Mouse (Mus musculus) MEL (cell line): ENCODE measurements around the gene Tmtc2. TPM values are rescaled to one million over a fixed set of nuclear protein-coding genes. Genes with fewer than 3 reads are reported as not detected.

ENCODE experiments used
- DNase-seq: peaks from one replicate; pipeline ENCODE4 v3.0.0; 2011; ENCODE audit warnings: low read depth, low spot score
- H3K27ac ChIP-seq: 2 replicates; pipeline ENCODE4 v1.5.1; 2012; ENCODE audit warnings: low read depth, mild to moderate bottlenecking, control low read depth, low read length, moderate library complexity; ENCODE audit not compliant: control insufficient read depth
- H3K27me3 ChIP-seq, 2 experiments: fragments of 150-350 bp in 1 of 2; sonication (generic) in 1 of 2; 2 replicates each; pipeline ENCODE4 v1.6.1; 2012; ENCODE audit warnings: low read length in 2 of 2, mild to moderate bottlenecking in 2 of 2, improper control_type of control experiment in 1 of 2, moderate library complexity in 1 of 2; ENCODE audit not compliant: insufficient read depth in 2 of 2, control insufficient read depth in 1 of 2
- H3K36me3 ChIP-seq, 2 experiments: 2 replicates each; pipeline ENCODE4 v1.6.1; 2012 to 2014; ENCODE audit warnings: low read length in 2 of 2, improper control_type of control experiment in 1 of 2, inconsistent platforms in 1 of 2, mild to moderate bottlenecking in 1 of 2; ENCODE audit not compliant: insufficient read depth in 2 of 2, control insufficient read depth in 1 of 2
- H3K4me1 ChIP-seq, 2 experiments: fragments of 150-350 bp in 1 of 2; sonication (generic) in 1 of 2; 2 replicates each; pipeline ENCODE4 v1.6.1; 2012; ENCODE audit warnings: low read length in 2 of 2, improper control_type of control experiment in 1 of 2, mild to moderate bottlenecking in 1 of 2; ENCODE audit not compliant: insufficient read depth in 2 of 2, control insufficient read depth in 1 of 2
- H3K4me3 ChIP-seq, 2 experiments: fragments of 150-350 bp in 1 of 2; sonication (generic) in 1 of 2; 2 replicates each; pipeline ENCODE4 v1.5.1; 2012; ENCODE audit warnings: low read depth in 2 of 2, low read length in 2 of 2, mild to moderate bottlenecking in 2 of 2, moderate library complexity in 2 of 2, control low read depth in 1 of 2, improper control_type of control experiment in 1 of 2; ENCODE audit not compliant: control insufficient read depth in 1 of 2, insufficient read depth in 1 of 2
- H3K79me2 ChIP-seq: 2 replicates; pipeline ENCODE4 v1.6.1; 2012; ENCODE audit warnings: mild to moderate bottlenecking, low read length, moderate library complexity; ENCODE audit not compliant: control insufficient read depth, poor library complexity, insufficient read depth
- H3K9ac ChIP-seq: 2 replicates; pipeline ENCODE4 v1.6.1; 2012; ENCODE audit warnings: low read depth, mild to moderate bottlenecking, control low read depth, low read length, moderate library complexity; ENCODE audit not compliant: control insufficient read depth, poor library complexity, severe bottlenecking
- H3K9me3 ChIP-seq: fragments of 150-350 bp; sonication (generic); replicated peaks from 2 replicates; pipeline ENCODE4 v1.6.1; 2012; ENCODE audit warnings: mild to moderate bottlenecking, low read length, improper control_type of control experiment, moderate library complexity; ENCODE audit not compliant: insufficient read depth
- BHLHE40 ChIP-seq: IDR thresholded peaks from 2 replicates; pipeline ENCODE4 v1.6.1; 2012; ENCODE audit warnings: low read depth, mild to moderate bottlenecking, inconsistent platforms, low read length, improper control_type of control experiment, borderline replicate concordance
- CHD1 ChIP-seq: IDR thresholded peaks from 2 replicates; pipeline ENCODE4 v1.6.1; 2012; ENCODE audit warnings: low read depth, mild to moderate bottlenecking, inconsistent platforms, low read length, improper control_type of control experiment
- CHD2 ChIP-seq: IDR thresholded peaks from 2 replicates; pipeline ENCODE4 v1.6.1; 2011; ENCODE audit warnings: low read length, improper control_type of control experiment
- ELF1 ChIP-seq: IDR thresholded peaks from 2 replicates; pipeline ENCODE4 v1.6.1; 2014; ENCODE audit warnings: low read depth, mild to moderate bottlenecking, inconsistent platforms, low read length, improper control_type of control experiment, moderate library complexity
- EP300 ChIP-seq, 2 experiments: IDR thresholded peaks; 2 replicates each; pipeline ENCODE4 v1.6.1; 2011; ENCODE audit warnings: improper control_type of control experiment in 2 of 2, low read length in 2 of 2, low read depth in 1 of 2, mild to moderate bottlenecking in 1 of 2
- GABPA ChIP-seq: IDR thresholded peaks from 2 replicates; pipeline ENCODE4 v1.6.1; 2012; ENCODE audit warnings: low read depth, mild to moderate bottlenecking, inconsistent platforms, low read length, improper control_type of control experiment, moderate library complexity
- KAT2A ChIP-seq: conservative IDR thresholded peaks from 2 replicates; pipeline ENCODE4 v1.6.1; 2012; ENCODE audit warnings: low read depth, low read length, improper control_type of control experiment, inconsistent platforms
- MAFK ChIP-seq: IDR thresholded peaks from 2 replicates; pipeline ENCODE4 v1.6.1; 2011; ENCODE audit warnings: low read depth, mild to moderate bottlenecking, low read length, improper control_type of control experiment, borderline replicate concordance
- MEF2A ChIP-seq: IDR thresholded peaks from 2 replicates; pipeline ENCODE4 v1.6.1; 2014; ENCODE audit warnings: low read depth, mild to moderate bottlenecking, inconsistent platforms, low read length, improper control_type of control experiment; ENCODE audit not compliant: poor library complexity, insufficient replicate concordance, severe bottlenecking; ENCODE audit errors: extremely low read depth
- POLR2A ChIP-seq, 2 experiments: IDR thresholded peaks; 2 replicates each; pipeline ENCODE4 v1.6.1; 2011 to 2012; ENCODE audit warnings: low read length in 2 of 2, mild to moderate bottlenecking in 2 of 2, control low read depth in 1 of 2, improper control_type of control experiment in 1 of 2, low read depth in 1 of 2, moderate library complexity in 1 of 2; ENCODE audit not compliant: control insufficient read depth in 1 of 2, insufficient read depth in 1 of 2, poor library complexity in 1 of 2
- RAD21 ChIP-seq: IDR thresholded peaks from 2 replicates; pipeline ENCODE4 v1.6.1; 2011; ENCODE audit warnings: mild to moderate bottlenecking, low read depth, low read length, improper control_type of control experiment
- RCOR1 ChIP-seq: IDR thresholded peaks from 2 replicates; pipeline ENCODE4 v1.6.1; 2012; ENCODE audit warnings: low read depth, mild to moderate bottlenecking, inconsistent platforms, low read length, improper control_type of control experiment
- SIN3A ChIP-seq: IDR thresholded peaks from 2 replicates; pipeline ENCODE4 v1.6.1; 2012; ENCODE audit warnings: low read length, improper control_type of control experiment, inconsistent platforms
- TAL1 ChIP-seq: IDR thresholded peaks from 2 replicates; pipeline ENCODE4 v1.6.1; 2012; ENCODE audit warnings: mild to moderate bottlenecking, inconsistent platforms, low read length, moderate library complexity, mixed read lengths
- TBP ChIP-seq: IDR thresholded peaks from 2 replicates; pipeline ENCODE4 v1.8.0; 2011; ENCODE audit warnings: low read depth, low read length, improper control_type of control experiment
- USF2 ChIP-seq, 2 experiments: IDR thresholded peaks; 2 replicates each; pipeline ENCODE4 v1.6.1; 2011 to 2012; ENCODE audit warnings: improper control_type of control experiment in 2 of 2, low read length in 2 of 2, borderline replicate concordance in 1 of 2, inconsistent platforms in 1 of 2, low read depth in 1 of 2, mild to moderate bottlenecking in 1 of 2; ENCODE audit not compliant: insufficient read depth in 1 of 2
- ZC3H11A ChIP-seq: IDR thresholded peaks from 2 replicates; pipeline ENCODE4 v1.6.1; 2012; ENCODE audit warnings: low read depth, mild to moderate bottlenecking, inconsistent platforms, low read length, improper control_type of control experiment
- ZMIZ1 ChIP-seq: IDR thresholded peaks from 2 replicates; pipeline ENCODE4 v1.6.1; 2012; ENCODE audit warnings: low read depth, mild to moderate bottlenecking, inconsistent platforms, low read length, improper control_type of control experiment, moderate library complexity
- ZNF384 ChIP-seq: IDR thresholded peaks from 2 replicates; pipeline ENCODE4 v1.6.1; 2012; ENCODE audit warnings: low read depth, mild to moderate bottlenecking, inconsistent platforms, low read length, improper control_type of control experiment
- polyA plus RNA-seq, 2 experiments: library from polyadenylated mRNA; stranded (reverse) in 1 of 2; unstranded in 1 of 2; fragments of >175 nt in 1 of 2; fragments of >200 nt in 1 of 2; gene quantifications; 2 replicates each; pipeline versions ENCODE4 v1.2.1 to v1.2.4; 2012; ENCODE audit warnings: low replicate concordance in 2 of 2, low read depth in 1 of 2; ENCODE audit not compliant: insufficient read length in 2 of 2, insufficient read depth in 1 of 2, missing spikeins in 1 of 2
- total RNA-seq: library from RNA; depleted of rRNA; stranded (reverse); fragments of 300-350 nt; gene quantifications from 2 replicates; pipeline ENCODE4 v1.2.3, GENCODE M21; 2012

Gene Tmtc2
- total and polyA plus RNA-seq, 3 experiments, result not detected

DNA sequence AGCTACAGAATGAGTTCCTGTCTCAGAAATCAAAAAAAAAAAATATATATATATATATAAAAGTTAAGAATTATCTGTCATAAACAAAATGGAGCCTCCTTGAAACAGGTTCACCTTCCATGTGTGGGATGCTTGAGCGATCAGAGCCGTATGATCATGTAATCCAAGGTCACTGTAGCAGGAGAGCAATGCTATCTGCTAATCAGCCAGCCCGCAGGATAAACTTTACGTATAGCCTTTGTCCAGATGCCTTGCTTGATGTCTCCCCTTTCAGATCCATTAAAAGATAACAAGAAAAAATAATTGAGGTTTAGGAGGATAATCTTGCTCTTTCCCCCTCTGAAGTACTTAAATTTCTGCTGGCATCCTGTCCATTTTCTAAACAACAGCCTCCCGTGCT, 374.7 kb downstream of the Tmtc2 start:
- H3K4me3 ChIP-seq, result no peak overlapping the region
- H3K9ac ChIP-seq, result no peak overlapping the region
- no peaks in the 10 kb centered on the region for H3K36me3 ChIP-seq
- TF ChIP-seq BHLHE40, result no peak
- TF ChIP-seq POLR2A (IDR thresholded peaks at IDR 0.05; ENCODE audit: control insufficient read depth in 1 of 2, insufficient read depth in 1 of 2, low read depth in 1 of 2, low read length in 2 of 2, poor library complexity in 1 of 2), result no peak
- no peak for TF ChIP-seq TBP
- TF ChIP-seq RCOR1, result no peak
- TF ChIP-seq RAD21, result no peak
- no peaks in the 10 kb centered on the region for H3K4me1 ChIP-seq
- no peak for DNase-seq
- no peaks in the 10 kb centered on the region for H3K79me2 ChIP-seq
- H3K9me3 ChIP-seq, result no peaks in the 10 kb centered on the region
- no peaks in the 10 kb centered on the region for H3K27me3 ChIP-seq
- H3K27ac ChIP-seq, result no peak overlapping the region

DNA sequence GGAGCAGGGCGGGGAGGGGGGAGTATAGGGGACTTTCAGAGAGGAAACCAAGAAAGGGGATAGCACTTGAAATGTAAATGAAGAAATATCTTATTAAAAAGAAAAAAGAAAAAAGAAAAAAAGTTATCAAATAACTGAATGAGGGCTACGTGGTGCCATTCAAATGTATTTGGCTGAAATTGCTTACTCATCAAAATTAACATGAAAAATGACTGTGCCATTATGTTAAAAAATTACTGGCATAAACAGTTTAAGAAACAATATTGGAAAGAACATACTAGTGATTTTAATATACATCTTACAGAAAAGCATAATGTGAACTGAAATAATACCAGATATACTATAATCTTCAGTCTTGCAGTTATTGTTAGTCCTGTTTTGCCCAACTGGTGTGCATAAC, 378.9 kb downstream of the Tmtc2 start:
- no peak overlapping the region for H3K4me3 ChIP-seq
- H3K36me3 ChIP-seq, result no peaks in the 10 kb centered on the region
- DNase-seq, result no peak
- H3K9ac ChIP-seq, result no peak overlapping the region
- H3K79me2 ChIP-seq, result no peaks in the 10 kb centered on the region
- no peak overlapping the region for H3K27ac ChIP-seq
- H3K27me3 ChIP-seq, result no peaks in the 10 kb centered on the region
- no peaks in the 10 kb centered on the region for H3K4me1 ChIP-seq
- no peaks in the 10 kb centered on the region for H3K9me3 ChIP-seq
- TF ChIP-seq MEF2A, result no peak
- no peak for TF ChIP-seq ZC3H11A
- TF ChIP-seq CHD1, result no peak
- TF ChIP-seq ZMIZ1, result no peak
- no peak for TF ChIP-seq CHD2
- no peak for TF ChIP-seq EP300 (IDR thresholded peaks at IDR 0.05; ENCODE audit: low read depth in 1 of 2, low read length in 2 of 2)
- no peak for TF ChIP-seq ZNF384
- no peak for TF ChIP-seq SIN3A
- TF ChIP-seq KAT2A, result no peak
- TF ChIP-seq ELF1, result no peak
- TF ChIP-seq TAL1, result no peak
- no peak for TF ChIP-seq MAFK
- TF ChIP-seq USF2 (IDR thresholded peaks at IDR 0.05; ENCODE audit: borderline replicate concordance in 1 of 2, insufficient read depth in 1 of 2, low read depth in 1 of 2, low read length in 2 of 2), result no peak
- no peak for TF ChIP-seq GABPA
